Mouse (Mus musculus) urinary bladder, postnatal 36 days (tissue): ENCODE results near the gene Pom121.
"Not testable (repeated sequence)": the region's sequence is repeated elsewhere in the genome, so short reads cannot be mapped to it uniquely, and the experiment has no call there.

Experiments
- DNase-seq, 2 experiments: peaks; one replicate each; pipeline ENCODE4 v3.0.0; 2022; ENCODE audit warnings: low spot score in 2 of 2, mixed read lengths in 1 of 2

Gene Pom121

DNA sequence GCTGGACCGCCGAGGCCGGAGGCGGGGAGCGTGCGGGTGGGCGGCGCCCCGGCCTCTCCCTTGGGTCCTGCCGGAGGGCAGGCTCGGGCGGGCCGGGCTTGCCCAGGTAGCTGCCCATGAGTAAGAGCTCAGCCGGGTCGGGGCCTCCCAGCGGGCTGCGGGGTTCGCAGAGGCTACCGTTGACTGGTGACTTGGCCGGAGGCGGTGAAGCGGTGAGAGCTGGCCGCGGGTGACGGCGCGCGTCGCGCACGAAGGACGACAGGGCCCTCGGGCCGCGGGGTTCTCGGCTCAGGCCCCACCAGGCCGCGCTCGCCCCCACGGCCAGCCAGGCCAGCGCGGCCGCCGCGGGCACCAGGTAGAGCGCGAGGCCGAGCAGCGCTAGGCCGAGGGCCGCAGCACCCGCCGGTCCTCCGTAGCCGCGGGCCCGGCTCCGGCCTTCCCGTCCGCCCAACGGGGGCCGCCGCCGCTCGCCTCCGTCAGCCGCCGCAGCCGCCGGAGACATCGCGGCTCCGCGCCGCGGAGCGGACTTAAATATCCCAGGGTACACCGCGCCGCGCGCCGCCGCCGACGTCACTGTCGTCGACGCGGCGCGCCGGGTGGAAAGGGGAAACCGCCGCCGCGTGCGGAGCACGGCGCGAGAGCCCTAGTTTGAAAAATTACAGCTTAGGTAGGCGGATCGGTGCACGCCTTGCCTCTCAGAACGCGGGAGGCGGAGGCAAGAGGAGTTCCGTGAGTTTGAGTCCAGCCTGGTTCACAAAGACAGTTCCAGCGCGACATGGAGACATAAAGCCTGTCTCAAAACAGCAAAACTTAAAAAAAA, at the start of gene Pom121:
Gene Pom121 (minus strand): TSS at position 543 of the 820 bp plus-strand sequence.
- DNase-seq, result peak; percentile 69 to 82

DNA sequence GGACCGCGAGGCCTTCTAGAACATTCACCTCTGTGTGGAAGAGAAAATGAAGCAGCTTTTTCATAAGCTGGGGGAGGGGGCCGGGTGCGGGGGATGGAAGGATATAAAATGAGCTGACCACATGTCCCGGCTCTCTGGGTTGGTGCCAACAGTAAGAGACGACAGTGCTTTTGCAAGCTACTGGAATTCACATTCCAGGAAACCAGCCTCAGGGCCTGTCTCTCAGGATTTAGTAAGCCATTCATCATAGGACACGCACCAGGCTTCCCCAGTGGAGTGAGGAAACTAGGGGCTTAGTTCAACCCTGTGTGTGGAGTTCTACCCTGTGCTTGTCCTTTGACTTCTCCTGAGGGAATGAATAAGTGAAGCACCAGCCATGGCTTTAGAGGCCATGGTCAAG, 48.1 kb upstream of the Pom121 start:
- DNase-seq, result no peak

DNA sequence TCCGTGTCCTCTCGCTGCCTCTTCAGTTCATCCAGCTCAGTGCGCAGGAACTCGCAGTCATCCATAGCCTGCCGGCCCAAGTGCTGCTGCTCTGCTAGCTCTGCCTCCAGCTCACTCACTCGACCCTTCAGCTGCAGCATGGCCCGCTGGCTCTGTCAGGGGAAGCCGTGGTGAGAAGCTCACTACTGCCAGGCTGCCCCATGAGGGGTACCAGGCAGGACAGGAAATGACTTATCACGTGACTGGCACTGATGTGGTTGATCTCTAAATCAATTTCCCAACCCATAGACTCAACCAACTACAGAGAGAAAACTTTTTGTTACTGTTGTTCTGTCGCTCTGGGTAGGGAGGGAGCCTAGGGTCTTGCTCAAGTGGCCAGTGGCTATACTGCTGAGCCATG, 40.7 kb upstream of the Pom121 start:
- no peak for DNase-seq

DNA sequence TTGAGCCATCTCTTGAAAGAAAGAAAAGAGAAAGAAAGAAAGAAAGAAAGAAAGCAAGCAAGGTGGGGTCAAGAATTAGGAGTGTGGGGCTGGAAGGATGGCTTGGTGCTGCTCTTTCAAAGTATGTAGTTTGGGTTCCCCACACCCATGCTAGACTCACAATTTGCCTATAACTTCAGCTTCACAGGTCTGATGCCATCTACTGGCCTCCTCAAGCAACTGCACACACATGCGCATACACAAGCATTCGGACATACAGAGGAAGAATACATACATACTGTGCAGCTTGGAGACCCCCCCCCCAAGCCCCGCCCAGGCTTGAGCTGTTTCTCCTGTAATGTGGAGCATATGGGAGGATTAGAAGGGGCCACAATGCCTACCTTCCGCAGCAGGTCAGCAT, 39.5 kb upstream of the Pom121 start:
- DNase-seq, result no peak

DNA sequence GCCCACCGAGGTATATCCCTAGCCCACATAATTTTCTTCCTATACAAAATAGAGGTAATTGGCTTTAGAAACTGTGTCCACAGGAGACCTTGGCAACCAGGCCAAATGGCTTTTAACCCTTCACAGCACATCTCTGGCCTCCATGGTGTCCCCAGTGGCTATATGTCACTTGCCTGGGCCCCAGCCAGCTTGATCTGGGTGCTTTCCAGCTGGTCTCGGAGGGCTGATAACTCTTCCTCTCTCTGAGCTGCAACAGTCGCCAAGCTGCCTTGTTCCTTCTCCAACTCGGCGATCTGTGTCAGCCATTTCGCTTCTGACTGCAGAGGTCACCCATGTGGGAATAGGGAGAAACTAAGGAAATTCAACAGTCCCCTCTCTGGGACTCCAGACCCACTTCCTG, 36.8 kb upstream of the Pom121 start:
- no peak for DNase-seq

DNA sequence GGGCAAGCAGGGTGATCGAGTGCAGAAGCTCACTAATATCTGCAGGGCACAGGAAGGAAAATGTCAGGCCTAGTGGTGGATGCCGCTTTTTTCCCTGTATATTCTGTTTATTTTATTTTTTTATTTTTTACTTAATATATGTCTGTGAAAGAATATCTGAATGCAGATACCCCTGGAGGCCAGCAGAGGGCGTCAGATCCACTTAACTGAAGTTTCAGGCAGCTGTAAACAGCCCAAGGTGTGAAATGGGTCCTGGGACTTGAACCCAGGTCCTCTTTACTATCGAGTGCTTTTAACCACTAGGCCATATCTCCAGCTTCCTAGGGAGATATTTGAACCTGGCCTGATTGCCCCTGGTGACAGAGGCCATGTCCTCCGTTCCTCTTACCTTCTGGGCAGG, 34.4 kb upstream of the Pom121 start:
- no peak for DNase-seq

DNA sequence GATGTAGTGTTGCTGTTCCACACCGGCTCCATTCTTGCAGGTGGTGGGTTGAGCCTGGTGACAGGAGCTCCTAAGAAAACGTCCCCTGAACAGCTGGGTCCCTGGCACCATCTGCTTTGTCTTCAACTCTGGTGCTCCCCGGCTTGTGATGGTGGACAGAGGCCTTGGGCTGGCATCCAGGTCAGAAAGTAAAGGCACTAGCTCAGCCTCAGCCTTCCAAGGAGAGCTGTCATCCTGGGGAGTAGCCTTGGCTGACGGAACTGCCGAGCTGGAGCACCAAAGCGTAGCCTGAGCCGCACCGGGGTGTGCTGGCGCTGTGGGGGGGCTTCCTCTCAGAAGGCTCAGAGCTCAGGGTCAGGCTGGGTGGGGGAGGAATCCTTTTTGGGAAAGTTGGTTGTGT, 15.9 kb upstream of the Pom121 start:
- DNase-seq, result no peak

DNA sequence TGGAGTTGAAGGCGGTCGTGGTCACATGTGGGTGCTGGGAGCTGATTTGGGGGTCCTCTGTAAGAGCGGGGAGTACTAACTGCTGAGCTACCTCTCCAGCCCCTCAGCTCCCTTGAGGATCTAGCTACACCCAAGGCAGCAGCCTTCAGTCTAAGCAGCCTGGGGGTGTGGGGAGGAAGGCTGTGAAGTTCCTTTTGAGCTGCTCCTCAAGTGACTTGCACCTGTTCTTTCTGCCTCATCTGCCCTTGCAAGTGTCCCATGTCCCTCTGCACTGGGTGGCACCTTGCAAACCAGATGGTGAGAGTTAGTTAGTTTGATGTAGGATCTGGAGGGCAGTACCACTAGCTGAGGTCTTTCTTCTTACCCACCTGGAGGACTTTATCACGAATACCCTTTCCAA, 13.8 kb upstream of the Pom121 start:
- no peak for DNase-seq

DNA sequence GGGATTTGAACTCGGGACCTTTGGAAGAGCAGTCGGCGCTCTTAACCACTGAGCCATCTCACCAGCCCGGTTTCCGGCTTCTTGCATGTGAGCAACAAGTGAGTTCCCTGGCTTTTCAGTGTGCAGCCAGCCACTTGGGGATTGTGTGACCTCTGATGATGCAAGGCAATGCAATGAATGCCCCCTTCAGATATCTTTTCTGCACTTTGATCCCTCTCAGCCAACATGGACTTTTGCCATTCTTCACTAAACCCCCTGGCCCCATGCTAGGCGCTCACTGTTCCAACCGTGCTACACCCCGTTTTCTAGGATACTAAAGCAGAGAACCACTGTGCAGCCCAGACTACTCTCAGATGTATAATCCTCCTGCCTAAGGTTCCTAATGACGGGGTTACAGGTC, 11.1 kb upstream of the Pom121 start:
- no peak for DNase-seq

DNA sequence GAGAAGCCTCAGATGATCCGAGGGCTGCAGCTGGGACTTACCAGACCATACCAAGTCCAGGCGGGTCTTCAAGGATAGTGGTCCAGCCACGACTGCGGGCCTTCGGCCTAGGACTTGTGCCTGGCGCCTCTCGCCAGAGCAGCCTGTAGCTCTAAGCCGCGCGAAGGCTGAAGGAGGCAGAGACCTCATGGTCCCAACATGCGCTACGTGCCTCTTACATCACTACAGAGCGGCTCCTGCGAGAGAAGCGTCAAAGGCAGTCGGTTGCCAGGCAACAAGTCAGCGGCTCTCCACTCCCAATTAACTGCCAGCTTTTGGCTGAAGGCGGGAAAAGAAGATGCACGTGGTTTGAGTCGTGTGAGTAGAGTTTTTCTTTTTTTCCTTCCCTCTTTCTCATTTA, 10.3 kb upstream of the Pom121 start:
- DNase-seq, result no peak

DNA sequence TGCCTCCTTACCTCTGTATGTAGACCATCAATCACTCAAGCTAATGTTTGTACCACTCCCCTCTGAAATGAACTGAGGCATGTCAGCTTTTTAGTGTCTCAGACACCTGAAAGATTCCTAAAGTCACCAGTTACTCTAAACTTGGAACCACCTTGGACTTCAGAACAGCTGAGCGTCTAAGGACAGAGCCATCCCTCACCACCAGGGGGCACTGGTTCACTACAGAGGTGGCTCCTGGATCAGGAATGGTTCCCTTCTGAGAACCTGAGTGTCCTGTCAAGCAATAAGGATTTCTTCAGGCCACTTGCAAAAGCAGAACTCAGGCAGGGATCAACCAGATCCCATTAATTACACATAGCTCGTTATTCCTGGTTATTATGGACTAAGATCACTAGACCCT, 5.9 kb upstream of the Pom121 start:
- peak; percentile 58 to 74 for DNase-seq

DNA sequence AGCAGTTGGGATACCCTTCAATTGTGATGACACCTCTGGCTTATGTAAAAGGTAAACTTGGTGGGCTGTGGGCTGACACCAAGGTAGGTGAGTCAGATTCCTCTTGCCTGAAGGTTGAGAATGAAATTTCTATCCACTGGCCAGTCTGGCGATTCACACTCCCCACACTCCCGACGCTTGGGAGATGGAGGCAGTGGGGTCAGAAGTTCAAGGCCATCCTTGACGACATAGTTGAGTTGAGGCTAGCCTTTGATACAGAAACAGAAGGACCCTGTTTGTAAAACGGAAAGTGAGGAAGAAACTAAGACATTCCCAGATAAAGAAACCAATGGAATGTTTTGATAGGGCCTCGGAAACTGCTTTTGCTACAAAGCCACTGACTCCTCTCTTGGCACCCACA, 5.0 kb upstream of the Pom121 start:
- no peak for DNase-seq

DNA sequence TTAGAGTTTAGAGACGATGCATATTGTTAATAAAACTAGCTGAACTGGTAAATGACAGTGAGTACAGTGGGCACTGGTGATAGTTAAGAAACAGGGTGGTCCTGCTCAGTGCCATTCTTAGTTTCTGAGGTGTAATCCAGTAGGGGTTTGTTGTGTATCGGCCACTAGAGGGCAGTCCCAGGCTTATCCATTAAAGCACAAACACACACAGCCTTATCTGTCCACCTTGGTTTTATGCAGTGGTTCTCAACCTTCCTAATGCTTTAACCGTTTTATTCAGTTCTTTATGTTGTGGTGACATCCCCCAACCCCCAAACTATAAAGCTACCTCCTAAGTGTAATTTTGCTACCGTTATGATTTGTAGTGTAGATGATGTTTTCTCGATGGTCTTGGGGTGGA, 1.5 kb upstream of the Pom121 start:
- no peak for DNase-seq

DNA sequence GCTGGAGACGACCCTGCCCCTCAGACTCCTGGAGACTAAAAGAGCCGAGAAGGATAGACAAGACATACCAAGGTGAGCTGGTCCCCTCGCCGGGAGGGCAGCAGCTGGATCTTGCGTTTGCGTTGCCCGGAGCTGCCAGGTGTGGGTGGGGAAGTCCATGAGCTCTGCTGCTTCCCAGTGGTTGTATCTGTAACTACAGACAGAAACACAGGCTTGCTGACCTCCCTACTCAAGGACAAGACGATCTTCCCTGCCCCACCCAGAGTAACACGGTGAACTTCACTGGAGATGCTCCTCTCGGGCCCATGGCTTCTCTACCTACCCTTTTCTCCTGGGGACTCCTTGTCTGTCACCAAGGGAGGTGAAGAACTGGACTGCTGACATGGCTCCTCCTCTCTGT, 10.6 kb downstream of the Pom121 start:
- no peak for DNase-seq

DNA sequence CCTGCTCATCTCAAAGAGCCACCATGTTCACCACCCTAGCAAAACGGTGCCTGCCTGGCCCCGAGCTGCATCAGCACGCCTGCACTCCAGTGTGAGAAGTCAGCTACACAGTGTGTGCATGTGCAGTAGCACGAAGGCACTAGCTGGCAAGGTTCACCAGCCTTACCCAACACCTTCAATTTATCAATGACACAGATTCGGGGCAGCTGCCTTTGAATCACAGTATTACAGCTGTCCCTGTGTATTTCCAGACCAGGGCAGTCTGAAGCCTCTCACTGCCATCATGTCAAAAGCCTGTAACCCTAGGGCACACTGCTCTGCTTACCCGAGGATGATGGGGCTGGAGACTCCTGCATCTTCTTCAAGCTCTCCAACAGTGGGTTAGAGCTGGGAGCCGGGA, 11.6 kb downstream of the Pom121 start:
- DNase-seq, result no peak

DNA sequence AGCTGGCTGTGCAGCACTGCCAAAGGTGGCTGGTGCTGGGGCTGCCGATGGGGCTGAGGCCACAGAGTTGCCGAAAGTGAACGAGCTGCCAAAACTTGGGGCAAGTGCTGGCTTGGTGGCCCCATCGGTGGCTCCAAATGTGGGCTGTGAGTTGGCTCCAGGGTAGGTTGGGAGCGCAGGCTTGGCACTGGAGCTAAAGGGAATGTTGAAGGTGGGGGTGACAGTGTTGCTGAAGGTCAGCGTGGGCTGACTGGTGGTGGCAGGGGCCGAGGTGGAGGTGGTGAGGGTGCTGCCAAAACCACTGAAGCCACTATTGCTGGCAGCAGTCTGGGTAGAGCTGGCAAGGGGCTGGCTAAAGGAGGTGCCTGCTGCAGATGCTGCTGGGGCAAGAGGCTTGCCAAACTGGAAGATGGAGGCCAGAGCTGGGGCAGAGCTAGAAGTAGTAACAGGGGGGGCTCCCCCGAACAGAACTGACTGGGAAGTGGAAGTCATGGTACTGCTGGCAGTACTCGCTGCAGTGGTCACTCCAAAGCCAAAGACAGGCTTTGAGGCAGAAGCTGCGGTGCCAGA, 12.9 kb downstream of the Pom121 start:
- DNase-seq, result no peak

DNA sequence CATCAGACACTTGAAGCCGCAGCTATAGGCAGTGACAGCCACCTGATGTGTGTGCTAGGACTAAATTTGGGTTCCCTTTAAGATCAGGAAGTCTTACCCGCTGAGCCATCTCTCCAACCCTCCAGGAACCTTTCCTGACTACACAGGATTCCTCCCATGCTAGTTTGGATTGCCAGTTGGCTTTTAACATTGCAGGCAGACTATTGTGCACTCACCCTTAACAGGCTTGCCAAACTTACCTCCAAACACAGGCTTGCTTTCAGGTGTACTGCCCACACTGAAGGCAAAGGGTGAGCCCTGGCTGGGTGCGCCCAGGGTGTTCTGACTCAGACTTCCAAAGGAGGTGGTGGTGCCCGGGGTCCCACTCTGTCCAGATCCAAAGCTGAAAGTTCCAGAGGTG, 13.7 kb downstream of the Pom121 start:
- no peak for DNase-seq

DNA sequence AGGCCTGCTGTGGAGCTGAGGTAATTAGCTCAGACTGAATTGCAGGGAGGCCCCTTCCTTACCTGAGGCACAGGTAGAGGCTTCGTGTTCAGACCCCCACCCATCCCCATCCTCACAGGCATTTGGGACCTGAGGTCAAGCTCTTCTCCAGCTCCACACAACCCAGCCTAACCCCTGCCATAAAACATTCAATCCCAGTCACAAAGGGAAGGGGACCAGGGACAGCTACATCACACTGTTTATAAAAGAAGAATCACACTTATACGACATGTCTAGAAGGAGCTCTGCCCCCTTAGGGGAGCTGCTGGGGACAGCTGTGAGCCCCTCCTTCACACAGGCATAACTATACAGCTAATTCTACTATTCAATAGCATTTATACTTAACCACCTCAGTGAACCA, 18.0 kb downstream of the Pom121 start:
- no peak for DNase-seq

DNA sequence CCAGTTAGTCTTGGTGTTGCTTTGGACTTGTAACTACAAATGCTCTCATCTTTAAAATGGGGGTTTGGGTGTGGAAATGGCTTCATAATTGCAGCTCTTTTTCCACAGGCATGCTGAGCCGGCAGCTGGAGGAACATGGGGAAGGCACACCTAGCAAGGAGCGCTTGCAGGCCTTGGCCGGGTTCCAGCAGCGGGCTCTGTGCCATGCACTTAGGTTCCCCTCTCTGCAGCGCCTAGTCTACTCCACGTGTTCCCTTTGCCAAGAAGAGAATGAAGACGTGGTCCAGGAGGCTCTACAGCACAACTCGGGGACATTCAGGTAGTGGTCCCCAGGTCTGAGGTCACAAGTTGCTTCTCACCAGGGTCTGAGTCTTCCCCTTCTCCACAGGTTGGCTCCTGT, 19.2 kb downstream of the Pom121 start:
- no peak for DNase-seq

DNA sequence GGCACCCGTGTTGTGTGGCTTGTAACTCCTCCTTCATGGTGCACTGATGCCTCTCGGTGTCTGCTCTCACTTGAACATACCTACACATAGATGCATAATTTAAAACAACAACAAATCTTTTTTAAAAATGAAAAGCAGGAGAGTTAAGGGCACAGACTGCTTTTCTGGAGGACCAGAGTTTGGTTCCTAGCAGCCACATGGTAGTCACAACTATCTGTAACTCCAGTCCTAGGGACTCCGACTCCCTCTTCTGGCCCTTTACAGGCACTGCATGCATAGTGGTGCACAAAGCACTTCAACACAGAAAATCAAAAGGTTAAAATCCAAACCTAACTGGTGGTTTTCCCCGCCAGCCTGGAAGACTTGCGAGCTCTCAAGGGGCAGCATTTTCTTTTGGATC, 20.7 kb downstream of the Pom121 start:
- DNase-seq, result no peak

DNA sequence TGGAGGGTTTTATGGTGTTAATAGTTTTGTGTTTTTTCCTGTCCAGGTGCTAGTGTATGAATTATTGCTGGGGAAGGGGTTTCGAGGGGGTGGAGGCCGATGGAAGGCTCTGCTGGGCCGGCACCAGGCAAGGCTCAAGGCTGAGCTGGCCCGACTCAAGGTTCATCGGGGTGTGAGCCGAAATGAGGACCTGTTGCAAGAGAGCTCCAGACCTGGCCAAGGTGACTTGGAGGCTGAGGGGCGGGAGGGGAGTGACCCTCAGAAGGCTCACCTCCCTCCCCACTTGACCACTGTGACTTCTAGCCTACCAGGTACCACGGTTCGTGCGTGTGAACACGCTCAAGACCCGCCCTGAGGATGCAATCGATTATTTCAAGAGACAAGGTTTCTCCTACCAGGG, 23.2 kb downstream of the Pom121 start:
- no peak for DNase-seq

DNA sequence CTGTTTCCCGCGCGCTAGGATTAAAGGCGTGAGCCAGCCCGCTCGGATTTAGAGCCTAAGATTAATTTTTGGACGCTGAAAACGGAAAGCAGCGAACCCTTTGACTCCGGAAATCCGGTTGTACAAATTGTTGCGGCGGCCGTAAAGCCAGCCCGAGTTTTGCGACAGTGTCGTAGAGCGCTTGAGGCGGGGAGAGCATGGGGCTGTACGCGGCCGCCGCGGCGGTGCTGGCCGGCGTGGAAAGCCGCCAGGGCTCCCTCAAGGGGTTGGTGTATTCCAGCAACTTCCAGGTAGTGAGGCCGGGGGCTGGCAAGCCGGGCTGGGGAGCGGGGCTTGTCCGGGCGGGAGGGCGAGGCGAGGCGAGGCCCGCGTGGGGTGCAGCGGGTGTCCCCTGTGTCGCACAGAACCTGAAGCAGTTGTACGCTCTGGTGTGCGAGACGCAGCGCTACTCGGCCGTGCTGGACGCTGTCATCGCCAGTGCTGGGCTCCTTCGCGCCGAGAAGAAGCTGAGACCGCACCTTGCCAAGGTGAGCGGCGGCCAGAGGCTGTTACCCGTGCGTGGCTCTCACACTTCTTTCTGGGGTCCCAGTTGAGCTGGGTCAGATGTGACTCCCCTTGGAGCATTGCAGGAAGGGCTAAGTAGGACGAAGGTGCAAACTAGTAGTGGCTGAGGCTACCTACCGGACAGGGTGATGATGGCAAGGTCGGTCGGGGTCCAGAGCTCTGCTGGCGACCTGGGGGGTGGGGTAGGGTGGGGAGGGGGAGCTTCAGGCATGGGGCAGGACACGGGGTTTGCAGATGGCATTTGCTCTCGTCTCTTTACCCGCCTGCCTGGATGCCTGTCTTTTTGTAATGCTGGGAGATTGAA, 24.3 kb downstream of the Pom121 start, which contains the start of gene Nsun5:
Gene Nsun5 (plus strand): TSS at position 167 of the 868 bp plus-strand sequence.
- peak; percentile 94 to 95 for DNase-seq

DNA sequence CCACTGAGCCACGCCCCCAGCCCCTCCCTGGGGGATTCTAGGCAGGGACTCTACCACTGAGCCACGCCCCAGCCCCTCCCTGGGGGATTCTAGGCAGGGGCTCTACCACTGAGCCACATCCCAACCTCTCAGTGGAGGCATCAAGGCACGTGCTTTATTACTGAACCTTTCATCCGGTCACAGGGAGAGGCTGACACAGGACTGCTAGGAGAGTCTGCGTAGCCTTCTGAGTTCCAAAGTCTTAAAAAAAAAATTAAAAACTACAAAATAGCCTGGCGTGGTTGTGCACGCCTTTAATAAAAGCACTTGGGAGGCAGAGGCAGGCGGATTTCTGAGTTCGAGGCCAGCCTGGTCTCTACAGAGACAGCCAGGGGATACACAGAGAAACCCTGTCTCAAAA, 25.1 kb downstream of the Pom121 start:
- not testable (repeated sequence) for DNase-seq
